Mouse (Mus musculus): ENCODE measurements around the gene Acp4.
"Not testable (repeated sequence)": the region's sequence is repeated elsewhere in the genome, so short reads cannot be mapped to it uniquely, and the experiment has no call there.

Acp4 gene

DNA sequence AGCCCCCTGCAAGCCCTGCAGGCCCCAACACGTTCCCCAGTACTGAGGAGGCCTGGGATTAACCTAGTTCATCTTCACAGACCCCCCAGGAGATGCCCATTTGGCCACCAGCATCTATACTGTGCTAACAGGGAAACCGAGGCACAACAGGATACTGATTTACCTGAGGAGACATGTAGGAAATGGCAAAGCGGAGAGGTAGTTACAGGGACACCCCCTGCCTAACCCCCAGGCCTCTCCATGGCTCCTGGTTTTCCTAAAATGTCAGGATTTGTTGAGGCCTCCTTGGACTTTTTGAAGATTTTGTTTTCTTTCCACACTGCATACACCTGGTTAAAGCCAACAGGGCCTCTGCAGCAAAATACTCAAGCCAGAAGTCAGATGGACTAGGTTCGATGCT, at the start of gene Acp4:
Acp4 (minus strand) TSS at position 101 of the 400 bp plus-strand sequence.
- DNase-seq (ENCODE audit: low read depth, low spot score), result no peak

DNA sequence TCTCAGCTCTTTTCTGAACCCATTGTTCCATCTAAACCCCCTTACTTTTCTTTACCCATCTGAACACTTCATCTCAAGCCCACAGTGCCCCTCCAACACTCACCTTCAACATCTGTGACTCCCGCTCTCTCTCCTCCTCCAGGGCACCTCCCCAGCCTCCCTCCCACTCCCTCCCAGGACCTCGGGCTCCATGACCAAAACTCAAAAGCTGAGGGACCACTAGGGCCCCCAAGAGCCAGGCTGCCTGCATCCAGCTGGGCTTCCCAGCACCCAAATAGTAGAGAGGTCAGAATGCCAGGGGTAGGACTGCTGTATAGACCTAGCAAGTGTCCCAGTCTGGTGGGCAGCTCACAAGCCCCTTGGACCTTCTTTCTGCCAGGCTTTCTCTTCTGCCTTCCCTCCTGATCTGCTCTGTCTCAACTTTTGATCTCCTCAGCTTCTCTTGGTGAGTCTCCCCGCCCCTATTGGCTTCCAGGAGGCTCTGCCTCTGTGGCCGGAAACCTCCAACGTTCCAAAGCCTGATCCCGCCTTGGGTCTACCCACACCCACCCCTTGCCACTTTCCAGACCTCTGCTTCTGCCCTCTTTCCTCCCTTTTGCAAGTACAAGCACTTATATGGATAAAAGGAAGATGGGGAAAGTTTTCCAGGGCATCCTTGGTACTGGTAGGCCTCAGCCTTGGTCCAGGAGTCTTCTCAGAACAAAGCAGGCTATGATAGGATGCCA, 49.5 kb upstream of the Acp4 start, which contains the start of gene Clec11a:
Clec11a (minus strand) TSS at position 387 of the 725 bp plus-strand sequence.
- DNase-seq (ENCODE audit: low read depth, low spot score), result no peak

- DNase-seq (ENCODE audit: low read depth, low spot score), result no peak
Observed at GRCm38 (mm10) chr7:44305686-44306085, 48.5 kb upstream of the Acp4 start.

GRCm38 (mm10) chr7:44304775-44305641, 47.8 kb upstream of the Acp4 start:
- DNase-seq (ENCODE audit: low read depth, low spot score), result peak; percentile 100

- DNase-seq (ENCODE audit: low read depth, low spot score), result no peak
Observed at GRCm38 (mm10) chr7:44304463-44304774, 47.2 kb upstream of the Acp4 start.

- peak; percentile 68 for DNase-seq (ENCODE audit: low read depth, low spot score)
Observed at GRCm38 (mm10) chr7:44303346-44304340, 46.5 kb upstream of the Acp4 start.

DNA sequence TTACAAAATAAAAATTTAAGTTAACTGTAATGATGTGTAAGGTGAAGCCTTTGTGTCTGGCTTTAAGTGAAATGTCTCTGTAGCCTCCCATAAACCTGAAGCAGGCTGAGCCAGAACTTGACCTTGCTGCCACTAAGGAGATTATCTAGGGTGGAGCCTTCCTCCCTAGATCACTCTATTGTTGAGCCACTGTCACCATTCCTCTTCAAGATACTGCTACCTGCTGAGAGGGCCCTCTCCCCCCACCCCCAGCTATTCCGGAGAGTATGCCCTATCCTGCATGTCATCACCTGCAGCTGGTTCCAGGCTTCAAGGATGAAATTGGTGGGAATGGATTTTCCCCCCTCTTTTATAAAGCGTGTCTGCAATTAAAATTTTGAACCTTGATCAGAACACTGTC, 40.3 kb upstream of the Acp4 start:
- DNase-seq (ENCODE audit: low read depth, low spot score), result not testable (repeated sequence)

DNA sequence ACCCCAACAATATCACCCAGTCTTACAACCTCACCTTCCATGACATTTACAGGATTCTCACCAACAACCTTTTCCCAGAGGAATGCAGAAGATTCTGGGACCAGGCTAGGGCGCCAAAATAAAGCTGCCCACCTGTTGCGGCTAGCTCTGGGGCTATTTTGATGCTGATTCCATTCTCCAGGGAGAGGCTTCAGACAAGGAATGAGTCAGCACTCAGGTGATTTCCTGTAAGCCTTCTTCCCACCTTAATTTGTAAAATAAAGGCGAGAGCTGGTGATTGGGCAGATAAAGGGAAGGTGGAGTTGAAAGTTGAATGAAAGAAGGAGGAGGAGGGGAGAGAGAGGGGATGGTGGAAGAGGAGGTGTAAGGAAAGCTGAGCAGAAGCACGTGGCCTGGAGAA, 34.2 kb upstream of the Acp4 start:
- no peak for DNase-seq (ENCODE audit: low read depth, low spot score)

DNA sequence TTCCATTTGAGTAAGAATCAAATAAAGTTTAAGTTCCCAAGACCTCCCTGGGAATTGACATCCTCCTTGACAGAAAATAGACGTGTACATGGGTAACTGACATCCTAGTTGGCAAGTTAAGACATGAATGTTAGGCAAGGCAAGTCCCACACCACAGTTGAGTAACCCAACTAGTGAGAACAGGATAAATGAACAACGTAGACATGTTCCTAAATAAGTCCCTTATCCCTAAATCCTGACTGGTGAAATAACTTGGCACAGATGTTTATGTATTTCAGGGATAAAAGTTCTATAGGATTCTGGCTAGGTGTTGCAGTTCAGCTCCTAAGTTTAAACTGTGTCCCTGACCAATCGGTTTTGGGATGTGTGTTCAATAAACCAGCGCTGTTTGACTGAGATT, 33.8 kb upstream of the Acp4 start:
- no peak for DNase-seq (ENCODE audit: low read depth, low spot score)

- DNase-seq (ENCODE audit: low read depth, low spot score), result no peak
Observed at GRCm38 (mm10) chr7:44287760-44288159, 30.6 kb upstream of the Acp4 start.

GRCm38 (mm10) chr7:44281586-44281985, 24.4 kb upstream of the Acp4 start:
- DNase-seq (ENCODE audit: low read depth, low spot score), result no peak

DNA sequence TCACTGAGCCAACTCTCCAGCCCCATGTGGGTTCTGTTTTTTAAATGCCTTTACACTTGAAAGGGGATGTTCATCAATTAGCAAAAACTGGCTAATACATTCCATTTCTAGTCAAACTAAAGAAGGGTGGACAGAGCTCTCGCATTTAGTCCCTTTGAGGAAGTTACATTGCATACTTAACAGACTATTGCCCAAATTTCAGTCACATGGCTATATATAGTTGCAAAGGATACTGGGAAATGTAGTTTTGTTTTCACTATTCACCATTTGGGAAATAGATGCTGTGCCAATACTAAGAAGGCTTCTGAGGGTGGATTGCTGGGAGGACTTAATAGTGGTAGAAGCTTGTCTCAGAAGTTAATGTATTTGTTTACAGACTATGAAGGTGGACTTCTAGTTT, 23.8 kb upstream of the Acp4 start:
- DNase-seq (ENCODE audit: low read depth, low spot score), result peak; percentile 12

GRCm38 (mm10) chr7:44277250-44277622, 20.1 kb upstream of the Acp4 start:
- peak; percentile 75 for DNase-seq (ENCODE audit: low read depth, low spot score)

GRCm38 (mm10) chr7:44276461-44277249, 19.5 kb upstream of the Acp4 start:
- DNase-seq (ENCODE audit: low read depth, low spot score), result no peak

- DNase-seq (ENCODE audit: low read depth, low spot score), result peak; percentile 20
Observed at GRCm38 (mm10) chr7:44275546-44275945, 18.4 kb upstream of the Acp4 start.

GRCm38 (mm10) chr7:44274096-44274495, 16.9 kb upstream of the Acp4 start:
- no peak for DNase-seq (ENCODE audit: low read depth, low spot score)

DNA sequence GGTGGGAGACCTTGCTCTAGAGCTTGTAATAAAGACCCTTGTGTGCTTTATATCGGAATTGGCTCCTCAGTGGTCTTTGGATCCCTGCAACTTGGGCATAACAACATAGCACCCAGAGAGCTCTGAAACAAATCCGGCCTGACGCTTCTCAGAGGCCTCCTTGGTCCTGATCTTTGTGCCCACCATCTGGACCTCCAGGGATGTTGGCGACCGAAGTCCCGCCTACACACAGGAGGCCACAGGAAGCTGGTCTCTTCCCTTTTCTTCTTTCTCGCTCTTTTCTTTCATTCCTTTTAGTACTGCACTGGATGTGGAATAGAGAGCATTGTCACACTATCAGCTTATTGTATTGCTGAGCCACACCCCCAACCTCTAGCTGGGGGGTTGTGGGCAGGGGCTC, 16.3 kb upstream of the Acp4 start:
- no peak for DNase-seq (ENCODE audit: low read depth, low spot score)

DNA sequence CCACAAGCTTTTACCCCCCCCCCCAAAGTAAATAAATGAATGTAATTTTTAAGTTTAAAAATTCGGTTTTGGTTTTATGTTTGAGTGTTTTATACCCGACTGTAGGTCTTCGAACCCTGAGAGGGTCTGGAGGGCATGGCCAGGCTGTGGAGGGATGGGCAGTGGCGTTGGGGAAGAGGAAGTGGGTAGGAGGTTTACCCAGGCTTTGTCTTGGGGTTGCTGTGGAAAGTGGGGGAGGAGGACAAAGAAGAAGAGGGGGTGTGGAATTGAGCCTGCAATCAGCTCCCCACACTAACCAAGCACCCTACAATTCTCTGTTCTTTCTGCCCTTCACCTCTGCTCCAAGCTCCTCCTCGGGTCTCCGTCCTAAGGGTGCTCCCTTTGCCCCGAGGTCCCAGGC, 15.4 kb upstream of the Acp4 start:
- no peak for DNase-seq (ENCODE audit: low read depth, low spot score)

DNA sequence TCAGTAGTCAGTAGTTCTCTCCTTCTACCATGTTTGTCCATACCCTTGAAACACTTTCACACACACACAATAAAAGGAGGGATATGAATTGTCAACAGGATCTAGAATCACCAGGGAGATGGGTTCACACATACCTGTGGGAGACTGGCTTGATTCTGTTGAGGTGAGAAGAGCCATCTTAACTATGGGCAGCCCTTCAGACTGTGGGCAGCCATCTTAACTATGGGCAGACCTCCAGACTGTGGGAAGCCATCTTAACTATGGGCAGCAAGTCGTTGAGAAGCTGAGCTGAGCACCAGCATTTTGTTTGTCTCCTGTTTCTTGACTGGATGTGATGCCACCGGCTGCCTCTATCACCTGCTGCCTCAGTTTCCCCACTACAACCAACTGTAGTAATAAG, 14.1 kb upstream of the Acp4 start:
- DNase-seq (ENCODE audit: low read depth, low spot score), result no peak

- DNase-seq (ENCODE audit: low read depth, low spot score), result no peak
Observed at GRCm38 (mm10) chr7:44269397-44269796, 12.2 kb upstream of the Acp4 start.

DNA sequence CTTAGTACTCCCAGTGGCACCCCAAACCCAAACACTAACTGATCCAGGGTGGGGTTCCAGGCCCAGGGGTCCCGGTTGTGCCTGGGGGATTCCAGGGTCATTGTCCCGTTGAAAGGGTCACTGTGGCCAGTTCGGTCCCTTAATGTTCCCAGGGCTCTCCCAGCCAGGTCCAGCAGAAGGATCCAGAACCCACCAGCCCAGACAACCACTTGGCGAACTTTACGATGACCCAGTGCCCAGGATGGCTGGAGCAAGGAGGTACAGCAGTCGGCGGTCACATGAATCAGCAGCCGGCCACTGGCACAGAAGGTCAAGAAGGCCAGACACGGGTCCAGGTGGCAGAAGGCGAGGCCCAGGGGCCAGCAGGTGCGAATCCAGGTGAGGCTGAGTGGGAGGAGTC, 10.9 kb upstream of the Acp4 start:
- DNase-seq (ENCODE audit: low read depth, low spot score), result no peak

Data from A20 (cell line).